Mouse (Mus musculus): ENCODE measurements around the gene Pgam1.

DNA sequence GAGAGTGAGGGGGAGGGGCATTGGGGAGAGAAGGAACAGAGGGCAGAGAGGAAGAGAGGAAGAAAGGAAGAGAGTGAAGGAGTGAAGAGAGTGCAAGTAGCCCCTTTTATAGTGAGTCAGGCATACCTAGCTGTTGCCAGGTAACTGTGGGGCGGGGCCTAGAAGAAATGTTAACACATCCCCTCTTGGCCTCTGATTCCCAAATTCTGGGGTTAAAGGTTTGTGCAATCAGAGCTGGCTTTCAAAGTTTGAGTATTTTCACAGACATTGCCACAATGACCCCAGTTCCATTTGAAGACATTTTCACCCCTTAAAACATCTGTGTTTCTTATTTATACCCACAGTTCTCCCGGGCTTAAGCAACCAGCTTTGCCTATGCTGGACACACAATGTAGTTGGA lies 6.5 kb upstream of the Pgam1 start:
- TF ChIP-seq GATA1 (IDR thresholded peaks at IDR 0.05; ENCODE audit: low read length) (no peak), TAL1 (IDR thresholded peaks at IDR 0.05; ENCODE audit: low read length) (no peak)
